Mouse (Mus musculus): ENCODE data around the gene Gm45213.
"Not testable (repeated sequence)": the region's sequence is repeated elsewhere in the genome, so short reads cannot be mapped to it uniquely, and the experiment has no call there.

Gm45213 gene

DNA sequence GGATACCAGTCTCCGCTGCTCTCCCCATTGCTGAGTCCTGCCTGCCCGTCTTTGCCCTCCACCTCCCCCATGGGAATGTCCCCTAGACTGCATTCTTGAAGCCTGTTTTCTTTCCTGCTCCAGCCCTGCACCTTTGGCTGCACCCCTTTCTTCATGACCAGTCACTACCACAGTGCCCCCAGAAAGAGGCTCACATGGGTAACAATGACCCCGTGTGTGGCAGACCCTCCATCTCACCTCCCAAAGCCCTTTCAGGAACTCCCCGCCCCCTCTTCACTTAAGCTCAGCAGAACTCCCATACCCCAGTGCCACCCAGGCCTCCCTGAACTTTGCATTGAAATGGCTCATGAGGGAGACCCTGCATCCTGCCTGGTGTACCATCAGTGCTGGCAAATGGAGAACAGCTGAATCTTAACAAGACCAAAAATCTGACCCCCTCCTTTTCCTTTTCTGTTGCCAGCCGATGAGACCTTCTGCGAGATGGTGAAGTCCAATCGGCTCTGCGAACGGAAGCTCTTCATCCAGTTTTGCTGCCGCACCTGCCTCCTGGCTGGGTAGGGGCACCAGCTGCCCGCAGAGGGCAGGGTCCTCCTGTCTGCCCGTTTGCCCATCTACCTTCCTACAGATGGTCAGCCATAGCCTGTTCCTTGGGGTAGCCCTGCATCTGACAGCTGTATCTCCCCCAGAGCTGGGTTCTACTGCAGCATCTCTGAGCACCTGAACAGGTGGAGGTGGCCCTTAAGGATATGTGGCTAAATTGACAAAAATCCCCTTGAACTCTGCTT is 5.2 kb downstream of the Gm45213 start:
- DNase-seq (ENCODE audit: low spot score) = no peak

DNA sequence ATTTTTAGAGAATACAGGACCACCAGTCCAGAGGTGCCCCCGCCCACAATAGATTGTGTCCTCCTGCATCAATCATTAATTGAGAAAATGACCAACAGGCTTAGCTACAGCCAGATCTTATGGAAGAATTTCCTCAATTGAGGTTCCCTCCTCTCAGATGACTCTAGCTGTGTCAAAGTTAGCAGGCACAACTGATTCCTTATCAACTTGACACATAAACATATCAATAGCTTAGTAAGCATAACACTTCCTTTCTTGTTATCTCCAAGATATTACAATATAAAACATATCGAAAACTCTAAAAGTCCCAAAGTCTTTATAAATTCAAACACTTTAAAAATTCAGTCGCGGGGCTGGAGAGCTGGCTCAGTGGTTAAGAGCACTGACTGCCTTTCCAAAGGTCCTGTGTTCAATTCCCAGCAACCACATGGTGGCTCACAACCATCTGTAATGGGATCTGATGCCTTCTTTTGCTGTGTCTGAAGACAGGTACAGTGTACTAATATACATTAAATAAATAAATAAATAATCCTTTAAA is 10.6 kb downstream of the Gm45213 start:
- no peak for DNase-seq (ENCODE audit: low spot score)

DNA sequence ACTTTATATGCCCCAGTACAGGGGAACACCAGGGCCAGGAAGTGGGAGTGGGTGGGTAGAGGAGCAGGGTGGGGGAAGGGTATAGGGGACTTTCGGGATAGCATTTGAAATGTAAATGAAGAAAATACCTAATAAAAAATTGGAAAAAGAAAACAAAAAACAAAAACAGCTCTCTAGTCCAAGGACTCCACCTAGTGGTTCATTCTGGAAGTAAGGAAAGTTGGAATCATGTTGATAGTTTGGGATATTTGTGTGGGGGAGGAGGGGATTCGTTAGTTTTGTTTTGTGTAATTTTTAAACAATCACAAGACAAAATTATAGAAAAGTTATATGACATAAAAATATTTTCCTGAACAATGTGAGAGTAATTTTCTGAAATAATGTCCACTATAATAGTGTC is 12.0 kb downstream of the Gm45213 start:
- not testable (repeated sequence) for DNase-seq (ENCODE audit: low spot score)

DNA sequence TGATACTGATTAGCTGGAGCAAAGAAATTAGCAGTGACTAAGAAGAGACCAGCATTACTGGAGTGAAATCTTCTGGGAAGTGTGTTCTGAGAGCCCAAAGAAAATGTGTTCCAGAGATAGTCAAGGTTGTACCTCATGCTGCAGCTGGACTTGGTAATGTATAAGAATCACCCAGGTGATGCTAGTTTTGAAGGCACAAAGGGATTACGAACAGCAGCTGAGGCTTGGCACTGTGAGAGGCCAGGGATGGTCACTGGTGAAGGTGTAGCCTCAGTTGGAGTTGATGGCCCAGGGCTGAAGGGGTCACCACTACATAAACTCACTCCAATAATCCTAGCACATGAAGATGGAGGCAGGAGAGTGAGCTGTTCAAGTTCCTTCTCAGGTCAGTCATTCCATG is 15.3 kb downstream of the Gm45213 start, which contains the start of gene Snrpa1:
TSS of gene Snrpa1 (plus strand) at position 301 of the 400 bp plus-strand sequence.
- no peak for DNase-seq (ENCODE audit: low spot score)

DNA sequence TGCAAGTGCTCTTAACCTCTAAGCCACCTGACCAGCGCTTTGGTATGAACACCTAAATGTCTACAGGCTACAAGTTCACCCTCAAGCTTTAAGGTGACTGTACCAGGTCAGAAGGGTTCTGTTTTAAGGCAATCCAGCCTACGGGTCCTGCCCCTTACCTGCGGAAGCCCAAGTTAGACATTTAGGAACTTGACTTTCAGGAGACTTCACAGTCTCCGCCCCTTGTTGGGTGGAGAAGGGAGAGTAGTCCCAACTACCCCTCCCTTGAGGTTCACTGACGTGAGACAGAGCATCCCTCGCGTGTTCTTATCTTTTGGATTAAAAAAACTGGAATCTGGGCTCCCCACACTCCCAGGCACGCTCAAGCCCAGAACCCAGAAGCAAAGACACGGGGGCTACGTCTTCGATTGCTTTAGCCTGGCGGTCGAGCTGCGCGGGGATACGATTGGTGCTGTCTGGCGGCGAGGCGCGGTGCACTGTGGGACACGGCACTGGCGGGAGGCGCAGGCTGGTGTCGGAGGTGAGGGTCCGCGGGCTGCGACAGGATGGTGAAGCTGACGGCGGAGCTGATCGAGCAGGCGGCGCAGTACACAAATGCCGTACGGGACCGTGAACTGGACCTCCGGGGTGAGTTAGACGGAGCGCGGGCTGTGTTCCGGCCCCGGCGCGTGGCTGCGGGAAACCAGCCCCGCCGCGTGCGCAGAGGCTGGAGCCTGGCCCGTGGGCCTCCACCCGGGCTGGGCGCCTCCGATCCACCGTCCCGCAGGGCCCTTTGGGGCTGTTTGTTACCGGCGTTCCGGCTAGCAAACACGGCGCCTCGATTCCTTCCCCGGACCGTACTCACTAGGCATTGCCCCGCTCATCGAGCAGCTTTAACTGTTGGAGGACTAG is 16.9 kb downstream of the Gm45213 start:
- DNase-seq (ENCODE audit: low spot score) = peak; percentile 76

DNA sequence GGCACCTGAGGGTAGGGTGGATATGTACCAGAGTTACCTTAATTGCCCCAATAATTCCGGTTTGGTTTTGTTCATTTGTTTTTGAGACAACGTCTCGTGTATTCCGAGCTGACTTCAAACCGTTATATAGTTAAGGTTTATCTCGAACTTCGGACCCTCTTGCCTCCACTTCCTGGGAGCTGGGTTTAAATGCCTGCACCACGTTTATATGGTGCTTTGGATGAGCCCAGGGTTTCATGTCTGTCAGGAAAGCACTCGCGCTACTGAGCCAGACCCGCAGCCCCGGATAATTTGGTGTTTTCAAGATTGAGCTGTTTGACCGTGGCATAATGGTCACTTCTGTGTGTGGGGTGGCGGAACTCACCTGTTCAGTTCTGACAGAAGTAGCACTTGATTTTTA is 17.7 kb downstream of the Gm45213 start:
- DNase-seq (ENCODE audit: low spot score) = no peak

DNA sequence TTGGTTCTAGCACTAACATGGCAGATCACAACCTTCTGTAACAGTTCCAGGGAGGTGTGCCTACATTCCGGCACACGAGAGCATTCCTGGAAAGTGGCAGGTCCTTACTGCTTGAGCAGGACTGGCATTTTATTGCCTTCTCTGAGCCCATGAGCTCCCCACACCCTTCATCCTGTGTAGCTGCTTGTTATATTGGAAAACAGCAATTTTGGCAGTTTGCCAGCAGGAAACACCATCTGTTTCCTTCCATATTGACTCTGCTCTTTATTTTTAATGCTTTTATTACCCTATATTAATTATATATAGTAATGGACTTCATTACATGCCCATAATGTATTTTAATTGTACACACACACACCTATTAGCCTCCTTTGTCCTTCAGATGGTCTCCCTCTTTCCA is 33.0 kb downstream of the Gm45213 start:
- DNase-seq (ENCODE audit: low spot score) = no peak

DNA sequence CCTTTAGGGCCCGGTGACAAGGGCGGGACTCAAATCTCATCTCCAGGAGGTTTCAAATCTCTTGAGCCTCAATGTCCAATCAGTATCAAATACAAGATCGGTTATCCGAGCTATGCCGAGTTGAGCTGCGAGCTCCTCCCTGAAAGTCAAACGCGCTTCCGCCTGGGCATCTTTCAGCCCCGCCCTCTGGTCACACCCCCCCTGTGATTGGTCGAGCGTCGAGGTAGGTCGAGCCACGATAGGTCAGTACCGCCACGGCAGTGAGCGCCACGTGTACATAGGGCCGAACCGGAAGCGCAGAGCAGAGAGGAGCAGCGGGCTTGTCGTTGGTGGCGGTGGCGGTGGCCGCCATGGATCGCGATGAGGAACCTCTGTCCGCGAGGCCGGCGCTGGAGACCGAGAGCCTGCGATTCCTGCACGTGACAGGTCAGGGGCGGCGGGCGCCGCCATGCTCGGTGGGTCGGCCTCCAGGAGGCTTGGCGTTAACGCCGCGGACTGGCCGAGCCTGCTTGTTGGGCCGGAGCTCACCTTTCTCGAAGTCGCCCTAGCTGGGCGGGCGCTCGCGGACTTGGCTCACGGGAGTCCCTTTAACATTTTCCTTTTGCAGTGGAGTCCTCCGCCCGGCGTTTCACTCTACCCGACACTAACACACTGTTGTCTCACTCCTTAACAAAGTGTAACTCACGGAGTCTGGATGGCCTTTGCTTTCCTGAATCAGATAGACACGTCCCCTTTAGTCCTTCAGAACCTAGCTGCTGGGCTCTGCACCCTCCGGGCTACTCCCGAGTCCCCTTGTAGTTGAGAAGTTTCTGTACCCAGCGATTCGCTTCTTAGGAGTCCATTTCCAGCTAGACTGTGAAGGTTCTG is 36.2 kb downstream of the Gm45213 start, which contains the start of gene Selenos:
TSS of gene Selenos (plus strand) at position 286 of the 867 bp plus-strand sequence.
- DNase-seq (ENCODE audit: low spot score) = peak; percentile 95

DNA sequence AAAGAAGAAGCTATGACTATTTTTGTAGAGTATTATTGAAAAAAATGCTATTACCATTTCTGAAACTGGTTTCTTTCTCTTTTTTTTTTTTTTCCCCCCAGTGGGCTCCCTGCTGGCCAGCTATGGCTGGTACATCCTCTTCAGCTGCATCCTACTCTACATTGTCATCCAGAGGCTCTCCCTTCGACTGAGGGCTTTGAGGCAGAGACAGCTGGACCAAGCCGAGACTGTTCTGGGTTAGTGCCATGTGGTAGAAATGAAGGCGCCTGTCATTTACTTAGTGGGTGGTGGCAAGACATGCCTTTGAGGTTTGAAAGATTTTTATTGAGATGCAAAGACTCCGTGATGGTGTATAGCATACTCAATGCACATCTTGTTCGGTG is 36.8 kb downstream of the Gm45213 start:
- DNase-seq (ENCODE audit: low spot score) = no peak

DNA sequence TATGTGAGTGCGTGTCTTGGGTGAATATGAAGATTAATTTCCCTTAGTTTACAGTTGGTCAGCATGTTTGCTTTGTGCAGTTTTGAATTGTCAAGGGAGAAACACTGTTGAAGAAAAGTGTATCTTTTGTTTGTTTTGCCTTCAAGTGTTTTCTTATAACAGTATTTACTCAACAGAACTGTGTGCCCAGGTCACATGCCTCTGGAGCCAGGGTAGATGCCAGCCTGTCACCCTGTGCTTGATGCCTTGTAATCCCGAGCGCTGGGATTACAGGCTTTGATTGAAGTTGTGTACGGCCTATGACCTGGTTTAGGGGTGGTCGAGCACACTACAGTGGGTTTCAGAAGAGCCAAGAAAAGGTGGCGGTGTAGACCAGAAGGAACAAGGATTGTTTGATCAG is 40.4 kb downstream of the Gm45213 start:
- DNase-seq (ENCODE audit: low spot score) = no peak

DNA sequence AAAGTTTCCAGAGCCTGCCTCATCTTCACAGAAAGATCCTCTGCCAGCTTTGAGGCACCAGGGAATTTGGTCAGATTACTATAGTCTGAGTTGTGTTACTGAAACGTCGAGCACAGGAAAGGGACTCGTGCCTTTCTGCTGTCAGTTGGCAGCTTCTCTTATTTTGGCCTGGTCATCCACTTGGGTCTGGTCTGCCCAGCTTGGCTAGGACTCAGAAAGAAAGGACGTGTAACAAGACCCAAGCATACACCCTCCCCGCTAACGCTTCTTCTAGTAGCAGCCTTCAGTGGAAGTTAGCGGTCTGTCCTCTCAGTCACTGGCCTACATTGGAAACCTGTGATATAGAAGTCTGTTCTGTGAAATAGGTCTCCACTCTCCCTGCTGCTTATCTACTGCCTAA is 41.1 kb downstream of the Gm45213 start:
- DNase-seq (ENCODE audit: low spot score) = no peak

DNA sequence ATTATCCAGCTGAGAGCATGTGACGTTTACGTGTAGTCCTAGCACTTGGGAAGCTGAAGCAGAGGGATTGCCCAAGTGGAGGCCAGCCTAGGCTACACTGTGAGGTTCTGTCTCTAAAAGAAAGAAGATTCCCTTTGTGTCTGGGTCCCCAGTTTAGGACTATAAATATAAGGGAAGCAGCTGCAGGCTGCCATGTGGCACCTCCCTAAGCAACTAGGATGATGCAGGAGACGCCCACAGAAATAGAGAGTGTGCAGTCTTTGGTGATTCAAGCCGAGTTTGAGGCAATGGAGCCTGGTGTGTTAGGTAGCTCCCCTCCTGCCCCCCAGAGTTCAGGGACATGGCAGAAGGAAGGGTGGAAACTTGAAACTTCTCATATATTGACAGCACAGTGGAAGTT is 44.2 kb downstream of the Gm45213 start:
- no peak for DNase-seq (ENCODE audit: low spot score)

DNA sequence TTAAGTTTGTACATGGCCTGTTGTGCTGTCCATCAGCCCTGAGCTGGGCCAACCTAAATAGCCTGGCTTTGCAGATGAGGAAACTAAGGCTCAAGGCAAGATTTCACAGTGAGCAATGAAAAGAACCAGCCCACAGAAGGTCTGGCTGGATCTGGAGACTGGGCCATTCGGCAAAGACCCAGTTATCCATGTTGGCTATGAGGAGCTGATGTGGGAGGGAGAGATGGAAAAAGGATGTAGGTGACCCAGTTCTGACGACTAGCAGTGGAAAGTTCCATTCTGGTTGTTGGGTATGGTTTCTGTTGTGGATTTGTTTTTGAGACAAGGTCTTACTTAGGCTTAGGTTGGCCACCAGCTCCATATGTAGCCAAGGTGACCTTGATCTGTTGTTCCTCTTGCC is 44.7 kb downstream of the Gm45213 start:
- no peak for DNase-seq (ENCODE audit: low spot score)

DNA sequence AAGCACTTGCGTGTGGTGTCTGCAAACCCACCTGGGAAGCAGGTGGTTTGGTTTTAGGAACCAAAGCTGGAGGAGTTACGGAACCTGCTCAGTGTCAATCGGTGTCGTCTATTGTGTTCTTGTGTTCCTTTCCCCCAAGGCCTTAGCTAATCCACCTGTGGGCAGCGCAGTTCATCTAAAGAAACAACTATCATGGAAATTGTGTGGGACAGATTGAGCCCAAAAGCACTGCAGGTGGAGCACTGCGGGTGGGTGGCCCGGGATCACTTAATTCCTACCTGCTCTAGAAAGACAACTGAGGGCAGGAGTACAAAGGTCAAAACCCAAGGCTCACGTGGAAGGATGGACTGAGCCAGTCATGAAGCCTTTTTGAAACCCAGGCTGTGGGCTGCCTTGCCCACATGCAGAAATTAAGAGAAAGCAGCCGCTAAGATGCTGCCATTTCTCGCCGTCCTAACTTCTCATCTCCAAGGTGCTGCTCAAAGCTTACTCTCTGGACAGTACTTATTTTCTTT is 47.3 kb downstream of the Gm45213 start:
- no peak for DNase-seq (ENCODE audit: low spot score)

DNA sequence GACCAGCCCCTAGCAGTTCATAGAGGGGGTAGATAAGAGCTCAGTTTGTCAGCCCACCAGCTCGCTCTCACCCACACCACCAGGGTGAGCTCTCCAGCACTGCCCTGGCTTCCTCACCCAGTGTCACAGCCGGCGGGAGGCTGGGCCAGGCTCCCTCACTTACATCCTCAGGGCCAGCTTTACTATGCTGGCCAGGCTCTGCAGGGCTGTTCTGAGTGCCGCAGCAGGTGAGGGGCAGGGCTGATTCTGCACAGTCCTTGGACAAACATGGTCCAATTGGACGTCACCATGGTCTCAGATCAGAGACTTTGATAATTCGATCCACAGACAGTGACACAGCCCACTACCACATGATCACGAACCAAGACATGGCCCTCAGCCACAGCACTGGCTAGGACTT is 48.2 kb downstream of the Gm45213 start:
- no peak for DNase-seq (ENCODE audit: low spot score)

DNA sequence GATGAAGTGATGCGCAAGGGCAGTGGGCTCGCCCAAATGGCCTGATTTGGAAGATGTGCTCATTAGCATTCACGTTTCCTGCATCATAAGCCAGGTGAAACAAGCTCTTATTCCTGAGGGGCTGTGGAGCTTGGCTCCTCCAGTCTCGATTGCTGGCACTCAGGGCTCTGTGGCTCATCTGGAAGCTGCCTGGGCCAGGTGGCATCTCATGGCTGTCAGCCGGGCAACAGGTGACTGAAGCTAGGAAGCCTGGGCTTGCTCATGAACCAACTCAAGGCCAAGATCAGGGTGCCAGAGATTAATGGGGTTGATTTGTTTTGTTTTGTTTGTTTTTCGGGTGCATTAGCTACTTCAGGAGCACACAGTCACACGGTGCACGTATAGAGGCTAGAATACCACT is 49.3 kb downstream of the Gm45213 start:
- no peak for DNase-seq (ENCODE audit: low spot score)

DNA sequence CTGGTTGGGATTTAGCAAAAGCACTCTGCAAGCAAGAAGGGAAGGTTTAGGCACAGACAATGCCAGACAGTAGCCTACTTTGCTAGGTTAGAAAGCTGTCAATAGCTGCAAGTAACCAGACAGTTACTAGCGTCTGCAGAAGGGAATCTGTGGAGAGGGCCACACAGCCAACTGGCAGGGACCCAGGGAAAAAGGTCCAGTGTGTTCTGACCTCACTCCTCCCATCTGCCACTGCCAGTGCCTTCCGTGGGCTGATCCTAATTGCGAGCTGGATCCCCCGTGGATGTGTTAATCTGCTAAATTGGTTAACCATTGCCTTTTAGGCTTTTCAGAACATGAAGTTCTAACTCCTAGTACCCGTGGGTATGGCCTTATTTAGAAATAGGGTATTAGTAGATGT is 50.7 kb downstream of the Gm45213 start:
- DNase-seq (ENCODE audit: low spot score) = no peak

DNA sequence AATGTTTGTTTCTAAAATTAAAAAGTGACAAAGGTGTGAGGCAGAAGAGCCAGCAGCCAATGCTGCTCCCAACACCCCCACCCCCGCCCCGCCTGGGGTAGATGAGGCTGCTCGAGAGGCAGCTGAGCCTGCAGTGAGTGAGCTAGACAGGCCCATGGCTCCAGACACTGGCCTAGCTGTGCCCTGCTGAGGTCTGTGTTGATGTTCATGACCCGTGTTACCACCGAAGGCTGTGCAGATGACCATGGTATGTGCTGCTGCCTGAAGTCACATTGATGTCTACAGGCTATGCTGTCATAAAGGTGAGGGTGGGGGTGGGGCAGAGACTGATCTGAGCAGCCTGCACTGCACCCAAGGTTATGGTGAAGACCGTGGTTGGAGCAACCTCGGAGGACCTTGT is 55.4 kb downstream of the Gm45213 start:
- DNase-seq (ENCODE audit: low spot score) = no peak

DNA sequence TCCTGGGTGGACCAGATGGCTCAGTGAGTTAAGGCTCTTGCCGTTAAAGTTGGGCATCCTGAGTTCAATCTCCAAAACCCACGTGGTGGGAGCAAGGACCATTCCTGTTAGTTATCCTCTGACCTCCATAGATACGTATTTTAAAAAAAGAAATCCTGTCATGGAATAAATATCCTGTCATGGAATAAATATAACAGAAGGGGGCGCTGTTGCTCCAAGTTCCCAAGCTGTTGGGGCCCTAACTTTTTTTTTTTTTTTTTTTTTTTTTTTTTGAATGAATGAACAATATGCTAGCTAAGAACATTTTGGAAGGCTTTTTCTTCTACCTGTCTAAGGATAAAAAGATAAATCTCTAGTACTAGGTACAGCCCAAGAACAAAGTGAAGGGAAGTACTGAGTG is 58.5 kb downstream of the Gm45213 start:
- no peak for DNase-seq (ENCODE audit: low spot score)

DNA sequence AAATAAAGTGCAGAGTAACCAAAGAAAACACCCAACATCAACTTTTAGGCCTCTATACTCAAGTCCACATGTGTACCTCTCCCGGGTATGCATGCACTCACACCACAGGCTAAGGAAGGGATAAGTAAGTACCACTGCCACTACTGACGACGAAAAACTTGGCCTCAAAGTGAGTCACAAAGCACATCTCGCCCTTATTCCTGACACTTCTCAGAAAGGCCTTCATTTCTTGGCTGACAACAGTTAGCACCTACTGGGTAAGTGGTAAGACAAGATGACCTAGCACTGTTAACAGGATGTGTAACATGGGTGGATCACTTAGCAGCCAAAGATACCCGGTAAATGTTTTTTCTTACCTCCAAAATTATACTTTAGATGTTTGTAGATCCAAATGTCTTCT is 61.1 kb downstream of the Gm45213 start:
- DNase-seq (ENCODE audit: low spot score) = no peak

DNA sequence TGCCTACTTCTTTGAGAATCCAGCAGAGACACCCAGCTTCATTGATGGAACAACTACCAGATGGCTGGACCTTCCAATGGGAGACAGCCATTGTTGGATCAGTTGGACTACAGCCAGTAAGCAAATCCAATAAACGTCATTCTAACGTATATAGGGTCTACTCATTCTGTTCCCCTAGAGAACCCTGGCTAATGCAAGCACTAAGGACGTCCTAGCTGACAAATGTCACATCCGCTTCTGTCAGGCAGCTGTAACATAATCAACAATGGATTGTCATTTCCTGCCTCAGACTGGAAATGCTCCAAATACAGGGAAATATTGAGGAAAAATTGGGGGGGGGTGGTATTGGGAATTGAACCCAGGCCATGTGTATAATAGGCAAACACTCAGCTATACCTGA is 62.4 kb downstream of the Gm45213 start:
- DNase-seq (ENCODE audit: low spot score) = no peak

DNA sequence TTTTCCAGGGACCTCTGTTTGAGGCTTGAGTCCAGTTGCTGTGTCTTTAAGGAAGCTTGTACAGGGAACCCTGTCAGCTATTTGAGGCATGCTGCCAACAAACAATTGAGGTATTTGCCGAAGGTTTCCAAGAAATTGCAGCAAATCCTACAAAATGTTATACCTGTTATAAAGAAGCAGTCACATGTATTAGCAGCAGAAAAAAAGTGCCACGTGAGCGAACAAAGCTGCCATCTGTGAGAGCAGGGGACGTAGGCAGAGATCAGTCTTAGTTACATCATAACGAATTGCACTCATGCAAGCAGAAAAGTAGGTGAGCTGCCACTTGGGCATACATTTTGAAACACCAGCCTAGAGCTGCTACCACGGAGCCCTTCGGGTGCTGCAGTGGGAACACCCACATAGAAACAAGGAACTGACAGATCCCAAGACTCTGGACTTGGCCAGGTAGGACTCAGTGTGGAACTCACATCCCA is 63.2 kb downstream of the Gm45213 start:
- DNase-seq (ENCODE audit: low spot score) = no peak

All from ovary, adult 18-20 months (tissue).